Mouse (Mus musculus) liver, adult (tissue): ENCODE data around the gene Gm43552.

Experiments used
- GATA4 ChIP-seq: IDR thresholded peaks from 2 replicates; pipeline ENCODE4 v1.6.1; 2014; ENCODE audit warnings: mild to moderate bottlenecking, low read length; ENCODE audit not compliant: insufficient replicate concordance

Gene Gm43552

DNA sequence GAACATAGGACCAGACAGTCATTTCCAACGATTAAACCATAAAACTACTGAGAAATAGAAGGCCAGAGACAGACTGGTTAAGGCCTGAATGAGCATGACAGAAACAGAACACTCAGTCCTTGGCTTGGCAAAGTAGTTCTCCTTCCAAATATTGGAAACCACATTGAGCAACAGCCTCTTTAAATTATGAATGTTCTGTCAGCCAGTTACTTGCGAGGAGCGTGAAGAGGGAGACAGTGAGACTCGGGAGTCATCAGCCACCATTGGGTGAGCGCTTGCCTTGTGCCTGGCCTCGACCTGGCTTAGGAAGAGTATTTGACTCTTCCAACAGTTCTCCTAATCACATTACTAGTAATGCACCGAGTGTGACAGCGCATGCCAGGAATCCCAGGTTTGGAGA lies 15.8 kb upstream of the Gm43552 start:
- no peak for TF ChIP-seq GATA4

DNA sequence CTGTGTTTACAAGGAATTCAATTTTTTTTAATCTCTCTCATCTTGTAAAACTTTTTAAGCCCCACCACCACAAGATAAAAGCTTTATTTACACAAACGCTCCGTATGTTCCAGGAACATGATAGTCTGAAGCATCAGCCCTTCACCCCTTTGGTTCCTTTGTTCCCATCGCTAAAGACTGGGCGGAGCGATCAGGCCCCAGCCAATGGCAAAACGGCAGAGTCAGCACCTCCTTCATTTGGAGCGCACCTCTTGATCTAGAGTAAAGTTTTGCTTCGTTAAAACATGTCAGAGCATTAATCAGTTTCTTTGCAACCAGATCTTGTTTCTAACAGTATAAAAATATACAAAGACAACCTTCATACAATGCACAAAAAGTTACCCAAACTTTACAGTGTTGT lies 13.2 kb upstream of the Gm43552 start:
- no peak for TF ChIP-seq GATA4

- TF ChIP-seq GATA4, result no peak
Measured at GRCm38 (mm10) chr5:65501407-65501806, 8.8 kb upstream of the Gm43552 start.

DNA sequence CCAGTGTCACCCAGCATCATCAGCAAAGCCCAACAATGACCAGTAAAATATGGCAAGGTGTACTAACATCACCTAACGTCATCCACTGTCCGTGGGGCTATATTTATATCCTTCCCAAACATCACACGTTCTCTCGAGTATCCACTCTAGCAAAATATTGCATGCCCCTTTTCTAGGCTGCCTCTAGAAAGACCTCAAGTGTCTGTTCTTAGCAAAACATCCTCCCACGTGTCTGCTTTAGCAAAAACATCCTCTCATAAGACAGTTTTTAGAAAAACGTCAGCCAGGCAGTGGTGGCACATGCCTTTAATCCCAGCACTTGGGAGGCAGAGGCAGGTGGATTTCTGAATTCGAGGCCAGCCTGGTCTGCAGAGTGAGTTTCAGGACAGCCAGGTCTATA lies 7.6 kb upstream of the Gm43552 start:
- TF ChIP-seq GATA4, result no peak

DNA sequence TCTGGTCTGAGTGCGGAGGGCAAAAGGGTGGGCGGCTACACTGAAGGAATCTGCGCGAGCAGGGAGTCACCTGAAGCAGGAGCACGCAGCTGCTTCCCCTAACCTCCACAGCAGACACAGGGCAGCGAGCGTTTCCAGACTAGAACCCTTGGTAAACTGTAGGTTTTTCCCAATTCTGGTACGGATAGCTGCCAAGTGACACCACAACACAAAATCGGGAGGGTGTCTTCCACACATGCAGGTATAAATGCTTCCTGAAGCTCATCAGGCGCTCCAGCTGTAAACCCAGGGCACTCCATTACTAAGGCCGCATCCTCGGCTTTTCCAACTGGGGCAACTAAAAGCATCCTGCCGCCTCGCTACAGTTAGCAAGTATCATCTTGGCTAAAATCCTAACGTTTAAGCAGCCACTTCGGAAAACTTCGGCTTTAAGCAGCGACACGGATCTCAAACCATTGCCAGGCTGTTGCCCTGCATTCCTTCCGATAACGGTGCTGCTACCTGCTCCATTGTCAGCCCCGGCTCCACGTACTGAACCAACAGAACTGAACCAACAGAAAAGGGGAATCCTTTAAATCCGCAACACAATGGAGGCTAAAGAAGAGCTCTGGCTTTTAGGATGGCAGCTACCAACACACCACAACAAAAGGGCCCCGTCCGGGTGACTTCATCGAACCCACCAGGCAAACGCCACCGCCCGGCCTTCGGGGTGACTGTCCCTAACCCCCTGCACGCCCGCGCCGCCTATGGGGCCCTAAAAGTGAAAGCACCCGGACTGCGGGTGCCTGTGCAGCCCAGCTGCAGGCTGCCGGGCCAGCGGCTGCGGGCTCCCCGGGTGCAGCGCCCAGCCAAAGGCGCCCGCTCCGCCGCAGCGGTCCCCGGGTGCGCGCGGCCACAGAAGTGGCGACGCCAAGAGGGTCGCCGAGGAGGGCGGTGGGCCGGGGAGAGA lies 592 bp downstream of the Gm43552 start:
- no peak for TF ChIP-seq GATA4

GRCm38 (mm10) chr5:65489830-65490229 lies 2.8 kb downstream of the Gm43552 start:
- TF ChIP-seq GATA4, result no peak

- TF ChIP-seq GATA4, result no peak
Measured at GRCm38 (mm10) chr5:65488725-65489124, 3.9 kb downstream of the Gm43552 start.

GRCm38 (mm10) chr5:65487381-65487780 lies 5.3 kb downstream of the Gm43552 start:
- TF ChIP-seq GATA4, result no peak

GRCm38 (mm10) chr5:65486514-65486913 lies 6.1 kb downstream of the Gm43552 start:
- TF ChIP-seq GATA4, result no peak

DNA sequence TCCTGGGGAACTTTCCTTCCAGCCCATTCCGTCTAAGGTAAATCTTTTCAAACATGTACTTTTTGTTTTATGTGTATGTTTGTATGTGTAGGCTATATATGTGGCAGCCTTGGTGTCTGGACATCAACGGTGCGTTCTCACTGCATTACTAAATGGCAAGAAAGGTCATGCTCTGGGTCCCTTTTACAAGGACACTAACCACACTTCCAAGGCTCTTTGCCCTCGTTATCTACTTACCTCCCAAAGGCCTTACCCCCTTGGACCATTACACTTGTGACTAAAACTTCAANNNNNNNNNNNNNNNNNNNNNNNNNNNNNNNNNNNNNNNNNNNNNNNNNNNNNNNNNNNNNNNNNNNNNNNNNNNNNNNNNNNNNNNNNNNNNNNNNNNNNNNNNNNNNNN lies 9.6 kb downstream of the Gm43552 start:
- no peak for TF ChIP-seq GATA4

DNA sequence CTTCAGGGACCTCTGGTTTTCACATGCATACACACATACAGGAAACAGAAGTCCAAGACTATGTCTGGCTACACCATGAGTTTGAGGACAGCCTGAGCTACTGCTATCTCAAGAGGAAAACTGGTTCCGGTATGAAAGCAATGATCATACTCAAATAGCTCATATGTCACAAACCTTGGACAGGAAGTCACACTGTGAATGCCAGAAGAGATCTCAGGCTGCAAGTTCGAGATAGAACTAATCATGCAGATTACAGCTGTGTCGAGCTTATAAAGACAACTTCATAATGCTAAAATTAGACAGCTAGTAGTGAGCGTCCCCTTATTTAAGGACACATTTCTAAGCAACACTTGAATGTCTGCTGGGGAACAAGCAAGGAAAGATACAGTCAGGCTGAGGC lies 12.1 kb downstream of the Gm43552 start:
- TF ChIP-seq GATA4, result peak; percentile 64; the same call in 1 of the 2 replicates

GRCm38 (mm10) chr5:65479681-65480445 lies 12.8 kb downstream of the Gm43552 start:
- TF ChIP-seq GATA4, result no peak

DNA sequence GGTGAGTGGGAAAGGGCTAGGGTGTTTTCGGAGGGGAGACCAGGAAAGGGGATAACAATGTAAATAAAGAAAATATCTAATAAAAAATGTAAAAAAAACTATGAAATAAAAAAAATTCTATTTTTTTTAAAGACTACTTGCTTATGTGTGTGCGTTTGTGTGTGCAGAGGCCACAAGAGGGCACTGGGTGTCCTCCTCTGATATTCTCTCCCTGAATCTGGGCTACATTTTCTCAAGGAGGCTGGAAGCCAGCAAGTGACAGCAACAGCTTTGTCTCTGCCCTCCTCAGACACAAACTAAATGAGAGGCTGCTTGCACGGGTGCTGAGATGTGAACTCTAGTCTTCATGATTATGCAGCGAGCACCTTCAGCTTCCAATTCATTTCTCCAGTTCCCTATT lies 14.4 kb downstream of the Gm43552 start:
- no peak for TF ChIP-seq GATA4

DNA sequence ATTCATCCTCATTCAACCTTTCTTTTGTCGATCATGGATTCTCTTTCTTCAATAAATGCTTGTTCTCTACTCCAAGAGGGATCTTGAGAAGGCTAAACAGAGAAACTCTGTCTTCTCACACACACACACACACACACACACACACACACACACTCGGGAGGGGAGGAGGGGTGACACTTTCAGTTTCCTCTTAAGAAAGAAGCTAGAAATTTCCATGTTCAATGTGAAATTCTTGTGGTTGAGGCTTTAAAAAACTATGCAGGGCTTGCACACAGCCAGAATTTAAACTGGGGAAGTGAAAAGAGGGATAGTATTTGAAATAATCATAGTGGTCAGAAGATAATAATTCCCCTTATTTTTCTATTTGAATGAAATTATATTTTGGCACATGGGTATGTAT lies 16.8 kb downstream of the Gm43552 start:
- no peak for TF ChIP-seq GATA4

- no peak for TF ChIP-seq GATA4
Measured at GRCm38 (mm10) chr5:65469766-65470165, 22.9 kb downstream of the Gm43552 start.

DNA sequence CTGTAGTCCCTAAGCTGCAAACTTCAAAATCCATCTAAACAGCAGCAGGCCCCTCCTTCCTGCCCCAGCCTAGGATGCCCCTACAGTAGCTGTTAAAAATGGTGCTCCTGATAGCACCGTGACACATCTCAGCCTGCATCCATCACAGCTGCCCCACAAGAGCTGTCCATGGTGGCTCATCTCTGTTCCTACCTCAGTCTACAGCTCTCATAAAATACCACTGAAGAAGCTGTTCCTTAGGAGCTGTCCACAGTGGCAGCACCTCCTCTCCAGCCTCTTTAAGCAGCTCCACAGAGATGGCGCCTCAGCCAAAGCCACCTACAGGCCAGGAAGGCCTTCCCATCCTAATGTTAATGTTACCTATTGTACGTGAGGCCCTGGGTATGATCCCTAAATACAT lies 25.7 kb downstream of the Gm43552 start:
- TF ChIP-seq GATA4, result no peak
